Mouse (Mus musculus) brain, embryonic 14.5 days (tissue): Measurements from ENCODE around the gene Ttc6.

Source experiments
- CTCF ChIP-seq: fragments of 200-500 bp; IDR thresholded peaks from 2 replicates; pipeline ENCODE4 v1.5.1; 2012; ENCODE audit warnings: inconsistent platforms, mild to moderate bottlenecking, moderate library complexity, borderline replicate concordance; ENCODE audit not compliant: insufficient read depth, insufficient read length; ENCODE audit errors: extremely low read depth
- POLR2A ChIP-seq: fragments of 200-500 bp; IDR thresholded peaks from 2 replicates; pipeline ENCODE4 v1.6.1; 2012; ENCODE audit warnings: mild to moderate bottlenecking, inconsistent platforms, borderline replicate concordance; ENCODE audit not compliant: poor library complexity, insufficient read depth, insufficient read length, severe bottlenecking; ENCODE audit errors: extremely low read depth

GRCm38 (mm10) chr12:57622030-57622429 lies 58.1 kb downstream of the Ttc6 start:
- peak; percentile 15; the same call in 1 of the 2 replicates for TF ChIP-seq CTCF
- TF ChIP-seq POLR2A, result no peak
